Mouse (Mus musculus) adrenal gland, postnatal 36 days (tissue): ENCODE results near the gene Gm20388. TPM values are rescaled to one million over a fixed set of nuclear protein-coding genes. Genes with fewer than 3 reads are reported as not detected.

ENCODE experiments used
- DNase-seq, 2 experiments: peaks; one replicate each; pipeline ENCODE4 v3.0.0; 2021; ENCODE audit warnings: mixed read lengths in 1 of 2
- total RNA-seq, 2 experiments: library from RNA; stranded (reverse); gene quantifications; 2 replicates each; pipeline ENCODE4 v1.2.3; 2021

Gene Gm20388
- total RNA-seq, 2 experiments from 2014 or later = 2.4 to 7.4 TPM

GRCm38 (mm10) chr8:121977819-121978590 lies 2067.4 kb downstream of the Gm20388 start:
- DNase-seq = peak in 1 of 2 experiments; percentile 50

- DNase-seq = no peak
Measured at GRCm38 (mm10) chr8:121978670-121979069, 2068.0 kb downstream of the Gm20388 start.

- no peak for DNase-seq
Measured at GRCm38 (mm10) chr8:121980792-121981519, 2070.3 kb downstream of the Gm20388 start.

GRCm38 (mm10) chr8:121981520-121981895 lies 2070.9 kb downstream of the Gm20388 start:
- DNase-seq = peak in 1 of 2 experiments; percentile 43

GRCm38 (mm10) chr8:121985673-121986072 lies 2075.0 kb downstream of the Gm20388 start:
- DNase-seq = no peak

GRCm38 (mm10) chr8:121987892-121988291 lies 2077.3 kb downstream of the Gm20388 start:
- no peak for DNase-seq

- DNase-seq = peak in 1 of 2 experiments; percentile 46
Measured at GRCm38 (mm10) chr8:121990506-121991255, 2080.0 kb downstream of the Gm20388 start.

GRCm38 (mm10) chr8:121991611-121992010 lies 2081.0 kb downstream of the Gm20388 start:
- DNase-seq = peak in 1 of 2 experiments; percentile 29

GRCm38 (mm10) chr8:121992911-121993310 lies 2082.3 kb downstream of the Gm20388 start:
- DNase-seq = no peak

GRCm38 (mm10) chr8:121995112-121995511 lies 2084.5 kb downstream of the Gm20388 start:
- DNase-seq = no peak

- no peak for DNase-seq
Measured at GRCm38 (mm10) chr8:121995895-121996294, 2085.3 kb downstream of the Gm20388 start.

- DNase-seq = peak; percentile 50 to 61
Measured at GRCm38 (mm10) chr8:121998631-121999030, 2088.0 kb downstream of the Gm20388 start.

GRCm38 (mm10) chr8:121999211-121999610 lies 2088.6 kb downstream of the Gm20388 start:
- DNase-seq = peak in 1 of 2 experiments; percentile 28

GRCm38 (mm10) chr8:122001339-122002115 lies 2090.9 kb downstream of the Gm20388 start:
- DNase-seq = no peak

GRCm38 (mm10) chr8:122003646-122004045 lies 2093.0 kb downstream of the Gm20388 start:
- DNase-seq = no peak

GRCm38 (mm10) chr8:122004131-122004530 lies 2093.5 kb downstream of the Gm20388 start:
- no peak for DNase-seq

GRCm38 (mm10) chr8:122005422-122006204 lies 2095.0 kb downstream of the Gm20388 start:
- no peak for DNase-seq

- no peak for DNase-seq
Measured at GRCm38 (mm10) chr8:122006688-122007484, 2096.2 kb downstream of the Gm20388 start.

GRCm38 (mm10) chr8:122008395-122008794 lies 2097.8 kb downstream of the Gm20388 start:
- DNase-seq = no peak

GRCm38 (mm10) chr8:122010638-122011037 lies 2100.0 kb downstream of the Gm20388 start:
- no peak for DNase-seq
